Mouse (Mus musculus) gastrocnemius, adult 2 months (tissue): ENCODE data around the gene Zfr2. TPM values are rescaled to one million over a fixed set of nuclear protein-coding genes. Genes with fewer than 3 reads are reported as not detected.
A peak's percentile ranks its signal among the peaks of the same experiment; 100 is the strongest.

Experiments
- DNase-seq: peaks from one replicate; pipeline ENCODE4 v3.0.0; 2022
- H3K27ac ChIP-seq: fragments of 200-600 bp; 2 replicates; pipeline ENCODE4 v1.8.1; 2022; ENCODE audit warnings: mild to moderate bottlenecking
- H3K4me3 ChIP-seq: fragments of 200-600 bp; 2 replicates; pipeline ENCODE4 v1.8.1; 2022; ENCODE audit warnings: mild to moderate bottlenecking, moderate library complexity
- CTCF ChIP-seq: fragments of 200-600 bp; IDR thresholded peaks from 2 replicates; pipeline ENCODE4 v1.8.1; 2022; ENCODE audit warnings: antibody characterized with exemption, mild to moderate bottlenecking, moderate library complexity
- intact Hi-C: fragments of 180-260 bp; cut with DNase I; formaldehyde crosslinking; loops from one replicate; pipeline ENCODE4 v1.15.1; 2025
- total RNA-seq, 2 experiments: library from RNA; stranded (reverse); gene quantifications; 2 replicates each; pipeline ENCODE4 v1.2.3; 2021

Gene Zfr2
- total RNA-seq, 2 experiments from 2014 or later: 1.8 to 2.7 TPM

DNA sequence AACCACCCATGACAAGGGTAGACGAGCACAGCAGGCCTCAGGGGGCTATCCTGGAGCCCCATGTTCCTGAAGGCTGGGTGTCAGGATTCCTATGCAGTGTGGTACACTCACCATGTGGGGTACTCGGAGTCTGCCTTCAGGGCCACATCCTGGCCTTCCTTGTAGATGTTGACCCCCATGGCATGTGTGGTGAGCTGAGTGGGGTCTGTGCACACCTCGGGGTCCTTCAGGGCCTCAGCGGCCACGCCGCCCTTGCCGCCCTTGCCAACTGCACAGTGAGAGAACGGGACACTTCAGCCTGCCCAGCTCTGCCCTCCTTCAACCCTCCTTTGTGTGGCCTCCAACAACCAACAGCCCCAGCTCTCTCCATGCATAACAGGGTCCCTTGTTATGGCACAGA is 32.6 kb downstream of the Zfr2 start:
- peak overlapping the region; percentile 82 for H3K4me3 ChIP-seq
- no peak for TF ChIP-seq CTCF
- intact Hi-C loops: loop anchor here (10.0 kb wide), 1 partner anchor 831 kb away; the partner anchor contains the start of gene Tcf3
- peak overlapping the region; percentile 29; the same call in 1 of the 2 replicates for H3K27ac ChIP-seq
- no peak for DNase-seq

DNA sequence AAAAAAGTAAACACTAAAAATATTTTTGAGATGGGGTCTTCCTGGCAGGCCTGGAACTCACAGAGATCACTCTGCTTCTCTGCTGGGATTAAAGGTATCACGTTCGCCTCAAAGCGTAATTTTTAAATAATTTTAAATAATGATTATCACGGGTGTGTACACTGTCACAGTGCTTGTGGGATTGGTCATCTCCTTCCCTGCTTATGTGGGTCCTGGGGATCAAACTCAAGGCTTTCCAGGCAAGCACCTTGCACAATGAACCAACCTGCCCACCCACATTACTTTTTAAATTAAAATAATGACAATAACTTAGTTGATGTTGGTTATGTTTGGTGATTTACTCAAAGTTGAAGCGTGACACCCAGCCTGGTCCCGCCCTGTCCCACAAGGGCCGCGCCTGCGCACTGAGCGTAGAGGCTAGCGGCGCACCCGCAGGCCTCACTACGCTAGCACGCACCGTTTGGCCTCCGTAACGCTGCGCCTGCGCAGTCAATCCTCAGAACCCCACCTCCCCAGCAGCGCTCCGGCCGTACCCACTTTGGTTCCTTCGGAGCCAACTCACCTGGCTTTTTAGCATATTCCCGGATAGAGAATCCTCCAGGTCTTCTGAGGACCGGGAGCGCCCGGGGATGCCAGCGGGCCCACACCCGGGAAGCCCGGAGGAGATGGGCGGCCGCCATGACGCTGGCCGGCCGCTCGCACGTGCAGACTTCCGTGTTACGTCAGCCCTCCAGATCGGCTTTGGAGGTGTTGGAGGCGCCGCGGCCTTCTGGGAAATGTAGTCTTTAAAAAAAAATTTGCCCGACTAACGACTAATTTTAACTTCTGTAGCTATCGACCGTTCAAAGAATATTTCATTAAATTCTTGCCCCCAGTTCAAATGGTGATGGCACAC is 33.5 kb downstream of the Zfr2 start, which contains the start of the genes Mrpl54 and Apba3:
Gene Mrpl54 (minus strand): TSS at position 724 of the 895 bp plus-strand sequence.
Gene Apba3 (plus strand): TSS at position 750 of the 895 bp plus-strand sequence.
- intact Hi-C loops: loop anchor here (10.0 kb wide), 1 partner anchor 832 kb away; the partner anchor contains the start of gene Tcf3
- peak within 1 kb of the TSS; percentile 100 for H3K27ac ChIP-seq
- TF ChIP-seq CTCF: no peak
- peak within 1 kb of the TSS; percentile 91 for H3K4me3 ChIP-seq
- peak; percentile 99 for DNase-seq

DNA sequence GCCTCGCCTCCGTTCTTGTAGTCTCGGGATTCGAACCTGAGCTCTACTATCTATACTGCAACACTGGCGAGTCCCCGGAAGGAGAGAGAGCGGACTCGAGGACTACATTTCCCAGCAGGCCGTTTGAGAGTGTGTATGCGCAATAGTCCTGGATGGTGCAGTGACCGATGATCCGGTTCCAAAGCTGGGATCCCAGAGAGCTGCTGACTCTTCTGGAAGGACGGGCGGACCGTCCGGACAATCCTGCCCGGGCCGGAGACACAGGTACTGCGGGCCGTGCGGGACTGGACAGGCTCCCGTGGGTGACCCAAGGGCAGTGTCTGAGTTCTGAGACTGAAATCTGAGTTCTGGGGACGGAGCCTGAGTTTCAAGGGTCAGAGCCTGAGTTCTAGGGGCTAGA is 35.1 kb downstream of the Zfr2 start:
- DNase-seq: peak; percentile 92
- intact Hi-C loops: loop anchor here (10.0 kb wide), 1 partner anchor 833 kb away; the partner anchor contains the start of gene Tcf3
- no peak for TF ChIP-seq CTCF
- Histone ChIP-seq H3K27ac (peak overlapping the region; percentile 100), H3K4me3 (peak overlapping the region; percentile 91)

DNA sequence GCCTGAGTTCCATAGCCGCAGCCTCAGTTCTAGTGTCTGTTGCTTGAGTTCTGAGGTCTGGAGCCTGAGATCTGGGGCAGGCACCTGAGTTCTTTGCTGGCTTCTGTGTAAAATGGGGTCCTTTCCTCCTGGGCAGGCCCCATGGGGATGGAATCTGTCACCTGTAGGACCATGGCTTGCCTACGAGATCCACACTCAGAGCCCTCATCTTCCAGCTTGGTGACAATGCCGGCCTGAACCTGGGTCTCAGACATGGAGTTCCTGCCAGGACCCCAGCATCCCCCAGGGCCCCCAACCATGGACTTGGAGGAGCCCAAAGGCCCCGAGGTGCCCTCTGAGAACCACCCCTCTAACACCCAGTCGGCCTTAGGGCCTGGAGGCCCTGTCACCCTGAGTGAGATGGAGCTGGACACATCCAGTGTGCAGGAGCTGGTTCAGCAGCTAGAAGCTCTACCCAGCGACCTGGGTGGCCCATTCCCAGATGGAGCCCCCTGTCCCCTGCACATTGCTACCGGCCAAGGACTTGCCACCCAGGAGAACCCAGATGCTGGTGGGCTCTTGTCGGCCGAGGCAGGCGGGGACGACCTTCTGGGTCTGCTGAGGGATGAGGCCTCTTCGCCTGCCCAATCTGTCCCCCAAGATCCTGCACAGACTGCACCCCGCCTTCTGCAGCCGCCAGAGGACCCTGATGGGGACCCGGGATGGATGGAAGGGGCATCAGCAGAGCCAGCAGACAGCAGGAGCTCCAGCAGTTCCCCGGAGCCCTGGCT is 35.9 kb downstream of the Zfr2 start:
- no peak for TF ChIP-seq CTCF
- peak overlapping the region; percentile 91 for H3K4me3 ChIP-seq
- DNase-seq: no peak
- intact Hi-C loops: loop anchor here (10.0 kb wide), 1 partner anchor 834 kb away; the partner anchor contains the start of gene Tcf3
- H3K27ac ChIP-seq: peak overlapping the region; percentile 100

DNA sequence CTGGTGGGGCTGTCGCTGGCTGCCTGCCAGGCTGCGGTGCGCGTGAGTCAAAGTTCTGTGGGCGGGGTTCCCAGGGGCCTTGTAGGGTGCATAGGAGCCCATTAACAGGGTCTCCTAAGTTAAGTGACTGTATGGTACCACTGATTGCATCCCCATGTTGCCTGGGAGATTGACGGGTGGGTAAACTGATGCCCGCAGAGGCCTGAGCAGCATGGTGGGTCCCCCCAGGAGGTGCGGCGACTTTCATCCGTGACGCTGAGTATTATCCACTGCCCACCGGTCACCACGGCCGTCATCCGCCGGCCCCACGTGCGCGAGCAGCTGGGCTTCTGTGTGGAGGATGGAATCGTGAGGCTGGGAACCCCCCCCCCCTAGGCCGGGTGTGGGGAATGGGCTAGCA is 39.4 kb downstream of the Zfr2 start:
- no peak overlapping the region for H3K4me3 ChIP-seq
- no peak overlapping the region for H3K27ac ChIP-seq
- DNase-seq: no peak
- TF ChIP-seq CTCF: no peak
- intact Hi-C loops: no loop called here

DNA sequence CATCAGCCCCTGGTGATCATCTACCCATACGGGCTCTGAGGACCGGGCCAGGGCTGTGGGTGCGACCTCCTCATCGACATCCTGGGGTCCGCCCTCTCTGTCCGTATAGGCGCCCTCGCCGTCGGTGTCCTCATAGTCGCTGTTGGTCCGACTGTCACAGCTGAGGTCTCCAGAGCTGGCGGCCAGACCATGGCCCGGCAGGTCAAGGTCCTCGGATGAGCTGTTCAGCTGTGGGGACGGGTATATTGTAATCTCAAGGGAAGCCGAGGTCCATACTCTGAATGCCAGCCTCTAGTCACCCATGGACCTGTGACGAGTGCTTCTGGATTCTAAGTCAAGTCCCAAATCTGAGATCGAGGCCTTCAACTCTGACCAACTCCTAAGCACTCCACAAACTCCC is 40.9 kb downstream of the Zfr2 start:
- DNase-seq: no peak
- Histone ChIP-seq H3K4me3 (no peak overlapping the region), H3K27ac (no peak overlapping the region)
- no peak for TF ChIP-seq CTCF
- intact Hi-C loops: no loop called here

DNA sequence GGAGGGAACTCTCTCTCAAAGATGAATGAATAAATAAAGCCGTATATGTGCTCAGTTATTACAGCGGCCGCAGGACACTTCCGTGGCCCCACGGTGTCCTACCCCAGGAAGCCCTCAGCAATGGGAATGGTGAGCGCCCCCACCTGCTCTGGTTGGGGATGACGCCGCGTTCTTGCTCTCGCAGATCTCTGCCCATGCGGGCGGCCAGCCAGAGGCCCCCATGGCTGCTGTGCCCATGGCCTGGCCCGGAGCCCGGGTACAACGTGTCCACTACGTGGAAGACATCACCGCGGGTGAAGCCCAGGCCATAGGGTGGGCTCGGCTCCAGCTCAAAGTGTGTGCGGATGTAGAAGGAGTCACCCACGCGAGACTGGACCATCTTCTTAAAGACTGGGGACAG is 44.7 kb downstream of the Zfr2 start:
- TF ChIP-seq CTCF: no peak
- intact Hi-C loops: no loop called here
- H3K27ac ChIP-seq: no peak overlapping the region
- no peak for DNase-seq
- H3K4me3 ChIP-seq: no peak overlapping the region

DNA sequence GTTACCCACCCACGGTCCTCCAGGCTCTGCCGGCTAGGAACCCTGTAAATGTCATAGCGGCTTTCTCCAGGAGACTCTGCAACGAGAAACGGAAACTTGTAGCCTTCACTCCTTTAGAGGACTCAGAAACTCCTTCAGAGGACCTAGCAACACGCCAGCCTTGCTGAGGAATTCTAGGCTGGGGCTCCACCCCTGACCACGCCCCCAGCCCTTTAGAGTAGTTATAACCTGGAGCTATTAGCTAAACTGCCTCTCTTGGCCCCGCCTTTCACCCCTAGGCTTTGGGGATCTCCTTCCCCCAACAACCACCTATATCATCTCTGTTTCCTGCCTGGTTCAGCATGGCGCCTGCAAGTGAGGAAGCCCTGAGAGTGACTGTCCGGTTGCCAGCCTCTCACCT is 46.5 kb downstream of the Zfr2 start:
- no peak for TF ChIP-seq CTCF
- intact Hi-C loops: no loop called here
- DNase-seq: no peak
- no peak overlapping the region for H3K4me3 ChIP-seq
- H3K27ac ChIP-seq: no peak overlapping the region

DNA sequence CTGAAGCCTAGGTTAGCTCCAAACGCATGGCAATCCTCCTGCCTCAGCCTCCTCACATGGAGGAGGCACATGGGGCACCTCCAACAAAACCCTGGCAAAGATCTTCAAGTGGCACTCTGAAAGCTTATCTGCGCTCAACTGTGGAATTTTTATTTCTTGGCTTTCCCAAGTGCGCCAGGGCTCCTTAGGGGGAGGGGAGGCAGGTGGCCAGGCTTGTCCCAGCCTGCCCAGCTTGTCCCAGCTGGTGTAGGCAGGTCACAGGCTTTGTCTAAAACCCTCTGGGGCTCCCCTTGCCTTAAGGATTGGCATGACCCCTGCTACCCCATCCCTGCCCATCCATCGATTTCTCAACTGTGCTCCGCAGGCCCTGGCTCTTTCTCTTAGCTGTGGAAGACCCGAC is 51.2 kb downstream of the Zfr2 start:
- no peak for TF ChIP-seq CTCF
- H3K27ac ChIP-seq: no peak overlapping the region
- no peak overlapping the region for H3K4me3 ChIP-seq
- no peak for DNase-seq
- intact Hi-C loops: no loop called here

DNA sequence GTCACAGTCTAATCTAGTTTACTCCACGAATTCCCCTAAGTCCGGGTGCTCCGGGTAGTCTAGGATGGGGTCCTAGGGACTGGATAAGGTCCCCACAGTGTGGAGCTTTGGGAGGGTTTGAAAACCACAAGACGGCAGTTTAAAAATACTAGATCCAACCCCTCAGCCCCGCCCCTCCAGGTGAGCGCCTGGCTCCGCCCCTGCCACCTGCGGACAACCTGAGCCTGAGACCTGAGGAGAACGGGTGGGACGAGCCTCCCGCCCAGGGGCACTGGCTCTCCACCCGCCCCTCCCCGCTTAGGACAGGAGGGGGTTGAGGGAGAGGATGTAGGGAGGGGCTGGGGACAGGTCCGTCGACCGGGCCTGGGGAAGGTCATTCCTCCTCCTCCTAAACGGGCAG is 51.8 kb downstream of the Zfr2 start:
- no peak overlapping the region for H3K4me3 ChIP-seq
- intact Hi-C loops: loop anchor here (5.0 kb wide), 1 partner anchor 168 kb away; no protein-coding TSS in a partner anchor

DNA sequence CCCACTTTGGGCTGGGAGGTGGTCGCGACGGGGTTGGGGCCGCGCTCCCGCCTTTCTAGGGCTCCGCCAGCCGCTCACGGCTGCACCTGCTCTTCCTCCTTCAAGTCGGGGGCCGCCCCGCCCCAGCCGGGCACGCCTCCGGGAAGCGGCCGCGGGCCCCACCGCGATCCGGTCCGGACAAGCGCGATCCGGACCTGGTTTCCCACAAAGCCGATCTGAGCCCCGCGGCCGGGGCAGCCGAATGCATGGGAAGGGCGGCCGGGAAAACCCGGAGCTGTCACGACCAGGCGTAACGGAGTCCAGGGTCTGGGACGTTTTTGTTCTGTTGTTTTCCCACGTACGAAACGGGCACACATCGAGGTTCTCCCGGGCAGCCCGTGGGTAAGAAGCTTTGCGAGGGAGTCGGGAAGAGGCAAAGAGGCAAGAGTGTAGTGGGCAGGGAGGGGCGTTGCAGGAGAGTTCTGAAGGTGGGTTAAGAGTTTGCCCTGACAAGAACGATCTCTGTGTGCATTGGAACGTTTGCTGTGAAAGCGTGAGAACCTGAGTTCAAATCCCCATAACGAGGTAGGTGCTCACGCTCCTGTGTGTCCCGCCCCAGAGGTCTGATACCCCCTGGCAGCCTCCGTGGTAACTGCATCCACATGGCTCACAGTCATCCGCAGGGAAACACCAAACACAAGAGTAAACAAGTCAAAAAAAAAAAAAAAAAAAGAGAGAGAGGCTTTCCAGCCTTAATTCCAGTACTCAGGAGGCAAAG is 52.9 kb downstream of the Zfr2 start:
- peak overlapping the region; percentile 67 for H3K4me3 ChIP-seq
- DNase-seq: peak; percentile 94
- H3K27ac ChIP-seq: no peak overlapping the region
- peak; percentile 3; the same call in 1 of the 2 replicates for TF ChIP-seq CTCF
- intact Hi-C loops: loop anchor here (5.0 kb wide), 1 partner anchor 166 kb away; no protein-coding TSS in a partner anchor

More for the DNA sequence above, 51.8 kb downstream of the Zfr2 start:
- no peak for DNase-seq
- no peak for TF ChIP-seq CTCF
- no peak overlapping the region for H3K27ac ChIP-seq

DNA sequence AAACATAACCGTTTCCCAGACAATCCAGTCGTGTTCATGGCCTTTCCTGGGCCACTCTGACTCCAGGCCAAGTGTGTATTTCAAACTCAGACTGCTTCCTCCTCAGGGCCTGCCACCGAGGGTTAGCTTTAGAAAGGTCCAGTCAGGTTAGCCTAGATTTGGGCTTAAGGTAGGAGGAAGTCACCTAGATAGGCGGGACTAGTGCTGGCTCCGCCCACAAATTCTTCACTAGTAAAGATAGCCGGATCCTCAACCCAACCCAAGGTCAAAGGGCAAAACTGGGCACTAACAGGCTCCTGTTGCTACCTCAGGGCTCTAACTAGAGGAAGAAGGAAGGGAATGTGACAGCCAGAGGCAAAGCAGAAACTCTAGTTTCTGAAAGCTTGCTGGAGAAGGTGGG is 53.6 kb downstream of the Zfr2 start:
- intact Hi-C loops: loop anchor here (5.0 kb wide), 1 partner anchor 166 kb away; no protein-coding TSS in a partner anchor
- no peak overlapping the region for H3K4me3 ChIP-seq

More for the DNA sequence above, 53.6 kb downstream of the Zfr2 start:
- DNase-seq: no peak
- TF ChIP-seq CTCF: no peak
- no peak overlapping the region for H3K27ac ChIP-seq
